Mouse (Mus musculus) megakaryocyte, embryonic 14.5 days (primary cell): ENCODE data around the gene Vta1.

Experiments
- FLI1 ChIP-seq: IDR thresholded peaks from 2 replicates; pipeline ENCODE4 v1.6.1; 2012; ENCODE audit warnings: low read length, inconsistent platforms, mixed read lengths
- GATA1 ChIP-seq: IDR thresholded peaks from 3 replicates; pipeline ENCODE4 v1.6.1; 2012; ENCODE audit warnings: mixed read lengths, low read length, inconsistent platforms, borderline replicate concordance

- TF ChIP-seq GATA1 (no peak), FLI1 (no peak)
Measured at GRCm38 (mm10) chr10:14685663-14686062, 19.7 kb downstream of the Vta1 start.
